Mouse (Mus musculus) cerebellum, adult 11-12 months (tissue): Measurements from ENCODE around the gene Zfp429.
"Not testable (repeated sequence)": the region's sequence is repeated elsewhere in the genome, so short reads cannot be mapped to it uniquely, and the experiment has no call there.

Experiments used
- DNase-seq: peaks from one replicate; pipeline ENCODE4 v3.0.0; 2022

Gene Zfp429

DNA sequence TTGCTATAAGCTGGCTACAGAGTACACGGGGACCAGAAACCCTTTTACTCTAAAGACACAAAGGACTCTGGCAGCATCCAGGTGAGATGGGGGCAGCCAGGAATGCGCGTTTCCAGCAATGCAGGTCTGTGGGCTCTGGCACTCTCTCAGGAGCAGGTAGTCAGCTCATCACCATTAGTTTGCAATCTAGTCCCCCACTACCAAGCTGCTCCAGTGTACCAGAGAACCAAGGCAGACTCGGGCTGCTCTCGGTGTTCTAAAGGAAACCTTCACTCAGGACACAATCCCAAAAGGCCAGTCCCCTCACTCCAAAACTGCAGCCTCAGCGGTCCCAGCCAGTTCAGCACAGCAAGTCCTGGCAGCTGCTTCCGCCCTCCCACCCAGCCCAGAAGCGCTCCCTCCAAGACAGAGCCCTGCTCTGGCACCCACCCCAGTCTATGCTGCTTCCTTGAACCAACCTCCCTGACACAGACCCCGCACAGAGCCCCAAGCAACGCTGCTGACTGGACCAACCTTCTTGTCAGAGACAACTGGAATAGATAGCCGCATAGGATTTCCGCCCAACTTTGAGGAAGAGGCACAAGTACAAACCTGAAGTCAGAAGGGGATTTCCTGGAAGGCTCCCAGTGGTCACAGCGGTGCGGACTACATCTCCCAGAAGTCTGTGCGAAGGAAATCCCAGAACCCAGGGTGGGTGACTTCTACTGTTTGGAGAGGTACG lies at the start of gene Zfp429:
Gene Zfp429, minus strand, starts transcription at position 637 of the 721 bp plus-strand sequence.
- peak; percentile 56 for DNase-seq

- DNase-seq = not testable (repeated sequence)
Measured at GRCm38 (mm10) chr13:67437095-67437494, 37.5 kb upstream of the Zfp429 start.

DNA sequence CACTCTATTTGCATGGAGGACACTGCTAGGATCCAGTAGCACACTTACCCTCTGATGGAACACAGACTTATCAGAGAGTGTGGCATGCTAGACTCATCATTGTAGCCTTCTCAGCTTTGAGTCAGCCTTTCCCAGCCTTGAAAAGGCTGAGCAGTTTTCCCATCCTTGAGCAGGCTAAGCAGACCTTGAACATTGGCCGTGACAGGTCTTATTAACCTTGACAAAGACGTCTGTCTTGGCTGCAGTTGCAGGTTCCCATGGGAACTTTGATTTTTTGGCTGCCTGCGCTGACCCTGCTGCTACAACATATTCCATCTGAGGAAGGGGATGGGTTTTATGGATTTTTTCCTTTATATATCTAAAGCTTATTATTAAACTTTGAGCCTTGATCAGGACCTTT lies 28.5 kb upstream of the Zfp429 start:
- DNase-seq = no peak

- DNase-seq = not testable (repeated sequence)
Measured at GRCm38 (mm10) chr13:67425699-67426098, 26.1 kb upstream of the Zfp429 start.

- not testable (repeated sequence) for DNase-seq
Measured at GRCm38 (mm10) chr13:67422532-67422931, 22.9 kb upstream of the Zfp429 start.

DNA sequence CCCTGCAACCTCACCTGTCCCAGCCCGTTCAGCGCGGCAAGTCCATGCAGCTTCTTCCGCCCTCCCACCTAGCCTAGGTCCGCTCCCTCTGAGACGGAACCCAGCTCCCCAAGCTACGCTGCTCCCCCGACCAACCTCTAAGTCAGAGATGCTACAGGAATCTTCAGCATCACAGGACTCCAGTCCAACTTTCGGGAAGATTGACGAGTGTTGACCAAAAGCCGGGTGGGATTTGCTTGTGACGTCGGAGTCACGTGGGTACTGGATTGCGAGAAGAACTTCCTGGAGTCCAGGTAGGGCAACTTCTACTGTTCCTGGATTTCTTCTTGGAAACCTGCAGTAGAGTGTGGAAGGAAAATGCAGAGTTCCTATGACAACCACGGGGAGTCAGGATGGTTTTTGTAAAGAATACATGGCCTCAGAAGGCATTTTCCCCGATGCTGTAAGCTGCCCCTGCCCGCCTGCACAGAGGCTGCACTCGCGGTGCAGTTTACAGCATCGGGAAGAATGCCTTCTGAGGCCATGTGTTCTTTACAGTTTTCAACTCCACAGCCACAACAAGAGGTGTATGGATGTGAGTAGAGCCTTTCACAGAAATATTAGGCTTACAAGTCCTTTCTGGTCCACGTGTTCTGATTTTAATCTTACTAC lies 21.7 kb upstream of the Zfp429 start, which contains the start of gene Zfp459:
Gene Zfp459, minus strand, starts transcription at position 212 of the 651 bp plus-strand sequence.
- peak; percentile 18 for DNase-seq

DNA sequence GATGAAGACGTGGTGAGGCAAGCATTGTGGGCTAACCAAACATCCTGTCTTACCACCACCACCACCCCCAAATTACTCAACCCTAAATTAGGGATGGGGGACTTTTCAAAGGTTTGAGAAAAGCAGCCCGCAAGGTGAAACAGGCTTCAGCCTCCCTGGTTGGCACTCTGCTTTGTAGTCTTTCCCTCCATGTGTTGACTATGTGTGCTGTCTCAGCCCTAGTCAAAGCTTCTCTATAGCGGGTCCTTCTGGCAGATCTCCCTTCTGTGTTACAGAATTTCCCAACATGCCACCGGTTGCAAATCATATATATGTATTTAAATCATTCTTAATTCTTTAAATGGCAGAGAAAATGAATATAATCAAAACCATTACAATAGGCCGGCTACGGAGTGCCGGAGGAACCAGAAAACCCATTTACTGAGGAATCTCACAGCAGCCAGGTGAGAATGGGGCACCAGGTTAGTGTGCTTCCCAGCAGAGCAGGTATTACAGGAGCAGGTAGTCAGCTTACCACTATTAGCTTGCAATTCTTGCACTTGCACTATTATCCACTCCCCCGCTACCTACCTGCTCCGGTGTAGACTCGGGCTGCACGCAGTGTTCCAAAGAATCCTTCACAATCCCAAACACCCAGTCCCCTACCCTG lies 21.1 kb upstream of the Zfp429 start:
- no peak for DNase-seq

DNA sequence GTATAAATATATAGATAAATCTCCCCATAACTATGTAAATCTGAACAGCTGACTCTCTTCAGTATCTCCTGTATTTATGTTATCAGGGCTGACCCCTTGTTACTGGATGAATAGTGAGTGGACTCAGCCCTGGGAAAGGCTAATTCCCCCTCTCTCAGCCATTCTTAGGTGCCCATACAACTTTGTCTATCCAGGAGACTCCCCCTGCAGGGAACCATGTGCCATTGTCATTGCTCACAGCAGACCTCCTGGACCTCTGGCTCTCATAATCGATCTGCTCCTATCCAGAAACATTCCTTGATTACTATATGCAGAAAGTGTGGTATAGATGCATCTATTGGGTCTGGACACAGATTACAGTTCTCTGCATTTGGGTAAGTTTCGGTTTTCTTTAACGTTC lies 17.2 kb upstream of the Zfp429 start:
- no peak for DNase-seq

DNA sequence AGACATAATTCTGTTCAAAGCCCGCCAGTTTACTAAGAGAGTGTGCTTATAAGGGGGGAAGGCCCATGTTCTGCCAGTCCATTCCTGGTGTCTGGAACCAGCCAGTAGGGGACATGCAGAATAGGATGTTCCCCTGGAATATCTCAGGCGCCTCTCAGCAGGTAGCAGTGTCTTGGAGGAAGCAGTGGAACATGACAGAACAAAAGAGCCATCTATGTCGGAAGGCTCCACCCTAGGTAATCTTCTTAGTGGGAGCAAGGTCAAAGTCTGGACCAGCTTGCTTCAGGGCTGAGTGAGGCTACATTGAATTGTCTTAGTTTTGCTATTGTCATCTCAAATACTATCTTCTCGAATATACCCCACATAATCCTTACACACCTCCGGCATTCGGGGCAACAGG lies 16.1 kb upstream of the Zfp429 start:
- DNase-seq = no peak

DNA sequence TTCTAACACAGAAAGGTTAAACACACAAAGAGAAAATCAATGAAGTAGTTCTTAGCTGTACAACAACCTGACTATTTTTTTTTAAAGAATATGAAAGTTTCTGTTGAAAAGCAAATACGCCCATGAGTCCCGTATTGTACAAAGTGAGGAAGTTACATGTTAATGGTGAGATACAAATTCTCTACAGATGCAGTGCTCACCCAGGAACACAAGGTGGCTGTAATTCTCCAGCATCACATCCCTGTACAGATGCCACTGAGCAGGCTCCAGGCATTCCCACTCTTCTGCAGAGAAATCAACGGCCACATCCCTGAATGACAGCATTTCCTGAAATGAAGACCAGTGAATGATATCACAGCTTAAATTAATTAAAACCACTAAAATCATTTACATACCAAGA lies 14.0 kb upstream of the Zfp429 start:
- DNase-seq = not testable (repeated sequence)

DNA sequence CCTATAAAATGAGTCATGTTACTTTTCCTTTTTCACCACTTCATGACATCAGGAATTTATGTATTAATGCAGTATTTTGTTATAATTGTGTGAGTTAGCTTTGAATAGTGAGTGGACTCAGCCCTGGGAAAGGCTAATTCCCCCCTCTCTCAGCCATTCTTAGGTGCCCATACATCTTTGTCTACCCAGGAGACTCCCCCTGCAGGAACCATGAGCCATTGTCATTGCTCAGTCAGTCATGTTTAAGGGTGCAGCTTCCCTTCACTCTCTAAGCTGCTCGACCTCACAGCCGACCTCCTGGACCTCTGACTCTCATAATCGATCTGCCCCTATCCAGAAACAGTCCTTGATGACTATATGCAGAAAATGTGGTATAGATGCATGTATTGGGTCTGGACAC lies 23.4 kb downstream of the Zfp429 start:
- DNase-seq = not testable (repeated sequence)

DNA sequence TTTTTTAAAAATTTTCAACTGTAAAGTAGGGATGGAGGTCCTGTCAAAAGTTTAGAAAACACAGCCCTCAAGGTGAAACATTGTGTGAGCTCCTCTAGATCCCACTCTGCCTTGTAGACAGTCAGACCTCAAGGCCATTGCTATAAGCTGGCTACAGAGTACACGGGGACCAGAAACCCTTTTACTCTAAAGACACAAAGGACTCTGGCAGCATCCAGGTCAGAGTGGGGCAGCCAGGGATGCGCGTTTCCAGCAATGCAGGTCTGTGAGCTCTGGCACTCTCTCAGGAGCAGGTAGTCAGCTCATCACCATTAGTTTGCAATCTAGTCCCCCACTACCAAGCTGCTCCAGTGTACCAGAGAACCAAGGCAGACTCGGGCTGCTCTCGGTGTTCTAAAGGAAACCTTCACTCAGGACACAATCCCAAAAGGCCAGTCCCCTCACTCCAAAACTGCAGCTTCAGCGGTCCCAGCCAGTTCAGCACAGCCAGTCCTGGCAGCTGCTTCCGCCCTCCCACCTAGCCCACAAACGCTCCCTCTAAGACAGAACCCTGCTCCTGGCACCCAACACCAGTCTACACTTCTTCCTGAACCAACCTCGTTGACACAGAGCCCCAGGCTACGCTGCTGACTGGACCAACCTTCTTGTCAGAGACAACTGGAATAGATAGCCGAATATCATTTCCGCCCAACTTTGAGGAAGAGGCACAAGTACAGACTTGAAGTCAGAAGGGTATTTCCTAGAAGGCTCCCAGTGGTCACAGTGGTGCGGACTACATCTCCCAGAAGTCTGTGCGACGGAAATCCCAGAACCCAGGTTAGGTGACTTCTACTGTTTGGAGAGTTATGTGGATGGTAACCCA lies 24.3 kb downstream of the Zfp429 start, which contains the start of the genes Gm28041 and Zfp456:
Gene Gm28041, minus strand, starts transcription at position 684 of the 862 bp plus-strand sequence.
Gene Zfp456, minus strand, starts transcription at position 761 of the 862 bp plus-strand sequence.
- DNase-seq = not testable (repeated sequence)

DNA sequence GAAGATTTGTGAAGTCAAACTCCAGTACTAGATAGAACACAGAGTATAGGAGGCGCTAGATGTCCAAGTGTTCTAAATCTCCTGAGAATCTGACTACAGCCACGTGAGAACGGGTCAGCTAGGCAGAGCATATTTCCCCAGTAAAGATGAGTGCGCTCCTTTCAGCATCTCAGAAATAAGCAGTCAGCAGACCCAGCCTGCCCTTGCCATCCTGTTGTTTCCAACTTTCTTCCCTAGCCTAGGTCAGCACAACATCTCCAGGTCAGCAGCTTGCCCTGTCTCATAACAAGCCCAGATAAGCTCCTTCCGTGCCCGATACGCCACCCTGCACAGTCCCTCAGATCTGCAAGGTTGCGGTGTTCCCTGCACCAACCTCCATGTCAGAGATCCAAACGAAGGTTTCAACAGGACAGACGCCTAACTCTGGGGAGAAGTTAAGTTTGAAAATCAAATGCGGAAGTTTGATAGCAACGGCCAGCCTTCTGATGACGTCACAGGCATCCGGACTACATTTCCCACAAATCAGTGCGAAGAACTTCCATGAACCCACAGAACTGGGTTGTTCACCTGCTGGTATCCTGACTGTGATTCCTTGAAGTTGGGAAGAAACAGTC lies 39.4 kb downstream of the Zfp429 start, which contains the start of the genes Gm28044 and Zfp953:
Gene Gm28044, minus strand, starts transcription at position 406 of the 614 bp plus-strand sequence.
Gene Zfp953, minus strand, starts transcription at position 475 of the 614 bp plus-strand sequence.
- peak; percentile 84 for DNase-seq

GRCm38 (mm10) chr13:67351854-67352253 lies 47.8 kb downstream of the Zfp429 start:
- no peak for DNase-seq

- DNase-seq = no peak
Measured at GRCm38 (mm10) chr13:67343422-67343821, 56.2 kb downstream of the Zfp429 start.
